Mouse (Mus musculus) erythroblast, embryonic 14.5 days (primary cell): ENCODE measurements around the gene Gps2. TPM values are rescaled to one million over a fixed set of nuclear protein-coding genes. Genes with fewer than 3 reads are reported as not detected.

ENCODE experiments used
- H3K27me3 ChIP-seq: 2 replicates; pipeline ENCODE4 v1.6.1; 2012; ENCODE audit warnings: inconsistent platforms; ENCODE audit not compliant: control insufficient read depth
- H3K36me3 ChIP-seq: 2 replicates; pipeline ENCODE4 v1.6.1; 2012; ENCODE audit warnings: mild to moderate bottlenecking, inconsistent platforms; ENCODE audit not compliant: control insufficient read depth
- H3K4me1 ChIP-seq: 2 replicates; pipeline ENCODE4 v1.6.1; 2012; ENCODE audit warnings: inconsistent platforms; ENCODE audit not compliant: control insufficient read depth
- H3K4me3 ChIP-seq: replicated peaks from 2 replicates; pipeline ENCODE3; 2012; ENCODE audit warnings: moderate library complexity, mild to moderate bottlenecking, inconsistent platforms
- H3K9me3 ChIP-seq: 2 replicates; pipeline ENCODE4 v1.6.1; 2012; ENCODE audit warnings: low read length, inconsistent platforms, mixed read lengths; ENCODE audit not compliant: control insufficient read depth
- GATA1 ChIP-seq: IDR thresholded peaks from 2 replicates; pipeline ENCODE4 v1.6.1; 2012; ENCODE audit warnings: low read length, inconsistent platforms, mixed read lengths
- TAL1 ChIP-seq: IDR thresholded peaks from 3 replicates; pipeline ENCODE4 v1.6.1; 2012; ENCODE audit warnings: low read length, inconsistent platforms, mixed read lengths
- polyA plus RNA-seq: library from polyadenylated mRNA; stranded (reverse); fragments of >175 nt; gene quantifications from 2 replicates; pipeline ENCODE4 v1.2.3, GENCODE M21; 2012

Gps2 gene
- polyA plus RNA-seq = 90.4 and 109 TPM in 2 replicates

GRCm38 (mm10) chr11:69913554-69914371 lies at the start of gene Gps2:
Gene Gps2 (plus strand): TSS chr11:69913888.
- Histone ChIP-seq H3K4me3 (peak within 1 kb of the TSS; percentile 81), H3K36me3 (peaks cover 96% of the 10 kb centered on the region), H3K4me1 (peaks cover 60% of the 10 kb centered on the region), H3K9me3 (no peaks in the 10 kb centered on the region), H3K27me3 (no peaks in the 10 kb centered on the region)
- TF ChIP-seq TAL1 (no peak), GATA1 (no peak)

GRCm38 (mm10) chr11:69864138-69864860 lies 49.4 kb upstream of the Gps2 start:
- Histone ChIP-seq H3K9me3 (no peaks in the 10 kb centered on the region), H3K27me3 (peaks cover 4% of the 10 kb centered on the region), H3K4me3 (peak overlapping the region; percentile 19), H3K36me3 (no peaks in the 10 kb centered on the region), H3K4me1 (peaks cover 59% of the 10 kb centered on the region)
- TF ChIP-seq TAL1 = no peak
- TF ChIP-seq GATA1 = no peak

GRCm38 (mm10) chr11:69865561-69865960 lies 48.1 kb upstream of the Gps2 start:
- Histone ChIP-seq H3K27me3 (no peaks in the 10 kb centered on the region), H3K36me3 (no peaks in the 10 kb centered on the region), H3K4me1 (peaks cover 67% of the 10 kb centered on the region), H3K4me3 (no peak overlapping the region), H3K9me3 (no peaks in the 10 kb centered on the region)
- TF ChIP-seq GATA1 (no peak), TAL1 (no peak)

- H3K4me3 ChIP-seq = no peak overlapping the region
- no peaks in the 10 kb centered on the region for H3K27me3 ChIP-seq
- peaks cover 74% of the 10 kb centered on the region for H3K4me1 ChIP-seq
- H3K36me3 ChIP-seq = no peaks in the 10 kb centered on the region
- H3K9me3 ChIP-seq = no peaks in the 10 kb centered on the region
- no peak for TF ChIP-seq TAL1
- no peak for TF ChIP-seq GATA1
Measured at GRCm38 (mm10) chr11:69867335-69867734, 46.4 kb upstream of the Gps2 start.

GRCm38 (mm10) chr11:69870289-69871069 lies 43.2 kb upstream of the Gps2 start:
- Histone ChIP-seq H3K27me3 (no peaks in the 10 kb centered on the region), H3K9me3 (no peaks in the 10 kb centered on the region), H3K4me3 (no peak overlapping the region), H3K4me1 (peaks cover 64% of the 10 kb centered on the region), H3K36me3 (no peaks in the 10 kb centered on the region)
- TF ChIP-seq GATA1 (no peak), TAL1 (no peak)

- no peak overlapping the region for H3K4me3 ChIP-seq
- H3K4me1 ChIP-seq = peaks cover 68% of the 10 kb centered on the region
- TF ChIP-seq GATA1 = no peak
- TF ChIP-seq TAL1 = no peak
- H3K27me3 ChIP-seq = no peaks in the 10 kb centered on the region
- no peaks in the 10 kb centered on the region for H3K36me3 ChIP-seq
- no peaks in the 10 kb centered on the region for H3K9me3 ChIP-seq
Measured at GRCm38 (mm10) chr11:69871822-69872221, 41.9 kb upstream of the Gps2 start.

GRCm38 (mm10) chr11:69872451-69872850 lies 41.2 kb upstream of the Gps2 start:
- Histone ChIP-seq H3K9me3 (no peaks in the 10 kb centered on the region), H3K27me3 (no peaks in the 10 kb centered on the region), H3K4me3 (no peak overlapping the region), H3K36me3 (no peaks in the 10 kb centered on the region), H3K4me1 (peaks cover 68% of the 10 kb centered on the region)
- TF ChIP-seq GATA1 (no peak), TAL1 (no peak)

GRCm38 (mm10) chr11:69876186-69876585 lies 37.5 kb upstream of the Gps2 start:
- Histone ChIP-seq H3K4me1 (peaks cover 83% of the 10 kb centered on the region), H3K36me3 (no peaks in the 10 kb centered on the region), H3K4me3 (no peak overlapping the region), H3K9me3 (no peaks in the 10 kb centered on the region), H3K27me3 (peaks cover 5% of the 10 kb centered on the region)
- no peak for TF ChIP-seq GATA1

- TF ChIP-seq GATA1 = no peak
- TF ChIP-seq TAL1 = no peak
- no peaks in the 10 kb centered on the region for H3K9me3 ChIP-seq
- no peaks in the 10 kb centered on the region for H3K36me3 ChIP-seq
- H3K27me3 ChIP-seq = peaks cover 11% of the 10 kb centered on the region
- peak overlapping the region; percentile 1 for H3K4me3 ChIP-seq
- peaks cover 88% of the 10 kb centered on the region for H3K4me1 ChIP-seq
Measured at GRCm38 (mm10) chr11:69876867-69877266, 36.8 kb upstream of the Gps2 start.
